ENCODE assay signal across 9 mouse cellular contexts in the genomic region with DNA sequence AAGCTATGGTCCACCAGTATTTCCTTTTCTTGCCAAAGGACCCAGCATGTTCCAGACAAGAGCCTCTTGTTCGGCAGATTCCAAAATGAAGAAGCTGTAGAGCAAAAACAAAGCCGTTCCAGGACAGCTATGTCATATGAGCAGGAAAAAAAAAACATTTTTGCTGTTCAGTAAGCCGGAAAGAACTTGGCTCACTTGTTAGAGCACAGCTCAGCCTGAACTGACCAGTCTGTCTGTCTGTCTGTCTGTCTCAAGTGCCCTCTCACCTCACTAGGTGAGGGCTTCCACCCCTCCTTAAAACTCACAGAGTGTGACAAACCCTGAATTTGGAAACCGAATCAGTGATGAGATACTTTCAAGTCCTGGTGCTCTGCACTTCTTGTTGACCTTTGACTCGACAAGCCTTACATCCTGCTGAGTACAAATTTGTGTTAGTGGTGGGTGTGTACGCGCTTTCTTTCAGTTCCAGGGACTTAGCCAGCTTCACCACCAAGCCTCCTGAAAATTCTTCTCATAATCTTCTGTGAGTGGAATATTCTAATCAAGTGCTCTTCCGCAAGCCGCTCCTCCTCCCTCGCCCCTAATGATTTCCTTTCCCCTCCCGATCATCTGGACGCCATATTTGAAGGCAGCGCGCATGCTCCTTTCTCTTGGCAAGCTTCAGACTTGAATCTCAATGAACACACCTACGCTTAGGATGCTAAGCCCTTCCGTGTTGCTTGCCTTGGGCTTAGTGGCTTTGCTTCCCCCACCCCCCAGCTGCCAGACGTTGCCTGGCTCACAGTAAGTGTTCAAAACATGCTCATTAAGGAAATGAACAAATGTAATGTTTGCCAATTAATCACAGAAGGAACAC.
A peak's percentile ranks its signal among the peaks of the same experiment; 100 is the strongest.
DNase-seq lines count a peak whose midpoint lies in the region; ATAC-seq and TF ChIP-seq lines count a peak whose summit lies in the region.
"Had no signal": no experiment of that assay in that cellular context is flagged by ENCODE, and none has a peak within 500 bp of the region (broad histone marks: within the 10 kb centered on the region; RNA-seq: fewer than 3 reads in every experiment).

No protein-coding gene starts in this region.

- no peaks in the 10 kb centered on the region for H3K9me3 ChIP-seq in kidney, postnatal 0 days (replicated peaks; ENCODE audit: low read length)
- H3K9me3 ChIP-seq in limb, embryonic 10.5 days (replicated peaks): no peaks in the 10 kb centered on the region

- H3K4me2 ChIP-seq in kidney, postnatal 0 days (ENCODE audit: low read length): no peak overlapping the region

- 59% methylated on average over 17 of the region's 17 CpGs for WGBS in kidney, postnatal 0 days
- 71% methylated on average over 17 of the region's 17 CpGs for WGBS in limb, embryonic 10.5 days

- H3K4me1 ChIP-seq in kidney, postnatal 0 days (replicated peaks; ENCODE audit: insufficient read depth, low read length): 0 out of 2 replicates have a peak, but pooled peaks cover 5% of the 10 kb centered on the region
- H3K4me1 ChIP-seq in limb, embryonic 10.5 days: peaks cover 40% of the 10 kb centered on the region

- ATAC-seq in Patski: peak; percentile 72
- no peak for ATAC-seq in kidney, postnatal 0 days (replicated peaks; ENCODE audit: low FRiP score, low read depth)
- ATAC-seq in erythroid progenitor cell, adult 5-6 weeks (replicated peaks; ENCODE audit: low FRiP score, poor library complexity, severe bottlenecking): no peak

- CTCF ChIA-PET in Patski (lab: Charles Lee): interaction anchor here (0.8 to 1.9 kb wide), 3 partner anchors 32 to 1006 kb away, joined by 3 to 4 read pairs (median 3); no protein-coding TSS in a partner anchor

- in situ Hi-C loops in Patski (cut with MboI; ENCODE audit: low pct_unique_long_range_greater_than_20kb): loop anchor here (10.0 kb wide), 6 partner anchors 212 to 1032 kb away; no protein-coding TSS in a partner anchor

- DNase-seq in cerebellum, adult 18-20 months: peak; percentile 9 to 13
- no peak for DNase-seq in cerebellum, adult 8-10 months
- DNase-seq in Patski (ENCODE audit: low read depth, low spot score): peak; percentile 73
- DNase-seq in kidney, postnatal 0 days (ENCODE audit: low spot score): peak; percentile 22
- no peak for DNase-seq in limb, embryonic 10.5 days (ENCODE audit: low spot score)
- no peak for DNase-seq in gastrocnemius, postnatal 4 days (ENCODE audit: low spot score in 2 of 2)
- no peak for DNase-seq in embryo, embryonic 11 days

- no peak overlapping the region for H3K4me3 ChIP-seq in kidney, postnatal 0 days (replicated peaks; ENCODE audit: low read depth, low read length)
- H3K4me3 ChIP-seq in limb, embryonic 10.5 days: no peak overlapping the region

- POLR2A ChIA-PET in Patski (lab: Charles Lee): interaction anchor here (1.1 kb wide), 1 partner anchor 10 kb away, joined by 7 read pairs; no protein-coding TSS in a partner anchor

- no peaks in the 10 kb centered on the region for H3K36me3 ChIP-seq in kidney, postnatal 0 days (ENCODE audit: insufficient read depth, low read length)
- no peaks in the 10 kb centered on the region for H3K36me3 ChIP-seq in limb, embryonic 10.5 days

- no peak overlapping the region for H3K9ac ChIP-seq in kidney, postnatal 0 days (ENCODE audit: low read depth, low read length)

- no peak overlapping the region for H3K27ac ChIP-seq in kidney, postnatal 0 days
- H3K27ac ChIP-seq in limb, embryonic 10.5 days: peak overlapping the region; percentile 66
- H3K27ac ChIP-seq: macrophage had no signal

- H3K27me3 ChIP-seq in Patski: peaks cover 12% of the 10 kb centered on the region
- H3K27me3 ChIP-seq in kidney, postnatal 0 days (ENCODE audit: insufficient read depth, low read length): no peaks in the 10 kb centered on the region; the same call in 1 of the 2 replicates
- peaks cover 81% of the 10 kb centered on the region for H3K27me3 ChIP-seq in limb, embryonic 10.5 days (ENCODE audit: low read depth, poor library complexity, severe bottlenecking)

- no peak for TF ChIP-seq CTCF in Patski (IDR thresholded peaks at IDR 0.05)
- no peak for TF ChIP-seq CTCF in kidney, postnatal 0 days (IDR thresholded peaks at IDR 0.05; ENCODE audit: low read depth)

Comparison
In these comparisons a context has a peak if more than half of its experiments do, and no peak if none do; other contexts are left out.
1. DNase-seq: peak in cerebellum, adult 18-20 months (2 of 2), Patski (single experiment) and kidney, postnatal 0 days (single experiment); none in cerebellum, adult 8-10 months (single experiment), limb, embryonic 10.5 days (single experiment), gastrocnemius, postnatal 4 days (0 of 2) and embryo, embryonic 11 days (single experiment).